Mouse (Mus musculus): ENCODE measurements around the gene Faim.
A peak's percentile ranks its signal among the peaks of the same experiment; 100 is the strongest.

Gene Faim

GRCm38 (mm10) chr9:98985800-98986475 is at the start of gene Faim:
Faim (plus strand) TSS chr9:98986373.
- DNase-seq (ENCODE audit: low read depth): peak; percentile 92

DNA sequence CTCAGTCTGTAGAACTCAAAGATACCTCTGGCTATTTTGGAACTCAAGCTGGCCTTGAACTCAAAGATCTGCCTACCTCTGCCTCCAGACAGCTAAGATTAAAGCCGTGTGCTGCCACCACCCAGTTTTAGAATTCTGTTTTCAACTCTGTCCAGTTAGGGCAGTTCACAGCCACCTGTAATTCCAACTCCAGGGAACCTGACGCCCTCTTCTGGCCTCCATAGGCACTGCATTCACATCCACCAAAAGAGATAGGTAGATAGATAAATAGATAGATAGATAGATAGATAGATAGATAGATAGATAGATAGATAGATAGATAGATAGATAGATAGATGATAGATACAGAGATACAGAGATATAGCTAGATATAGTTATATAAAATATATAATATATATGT is 46.9 kb upstream of the Faim start:
- no peak for DNase-seq (ENCODE audit: low read depth)

- DNase-seq (ENCODE audit: low read depth): no peak
Measured at GRCm38 (mm10) chr9:98952171-98953050, 33.8 kb upstream of the Faim start.

DNA sequence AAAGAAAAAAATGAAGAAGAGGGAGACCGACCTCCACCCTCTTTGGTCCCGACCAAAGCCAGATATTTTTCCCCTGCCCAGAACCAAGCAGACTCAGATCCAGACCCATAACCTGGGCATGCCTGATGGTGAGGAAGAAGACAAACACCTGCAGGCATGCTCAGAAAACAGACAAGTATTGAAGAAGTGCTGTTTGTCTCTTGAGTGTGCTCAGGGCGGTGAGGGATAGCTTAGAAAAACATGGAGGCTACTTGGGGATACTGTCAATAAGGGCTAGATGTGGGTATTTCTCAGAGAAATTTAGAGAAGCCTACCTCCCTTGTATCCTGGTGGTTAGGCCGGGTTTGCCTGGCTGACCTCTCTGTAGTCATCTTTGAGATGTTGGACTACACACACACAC is 32.9 kb upstream of the Faim start:
- DNase-seq (ENCODE audit: low read depth): no peak

DNA sequence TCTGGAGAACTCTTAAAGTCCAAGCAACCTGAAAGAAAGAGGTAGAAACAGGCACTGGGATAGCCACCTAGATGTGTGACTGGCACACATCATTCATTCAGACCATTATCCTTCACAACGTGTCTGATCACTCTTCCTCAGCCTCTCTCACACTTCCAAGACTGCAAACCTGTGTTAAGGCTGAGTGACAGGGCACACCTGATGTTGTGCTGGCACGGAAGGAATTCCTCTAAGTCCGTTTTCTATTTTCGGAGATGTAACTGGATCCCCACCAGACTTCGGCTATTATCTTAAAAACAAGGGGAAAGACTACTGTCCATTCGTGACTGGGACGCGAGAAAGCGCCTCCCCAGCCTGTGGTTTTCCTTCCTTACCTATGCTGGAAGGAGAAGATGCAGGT is 32.3 kb upstream of the Faim start:
- DNase-seq (ENCODE audit: low read depth): no peak

- no peak for DNase-seq (ENCODE audit: low read depth)
Measured at GRCm38 (mm10) chr9:98954391-98955102, 31.6 kb upstream of the Faim start.

DNA sequence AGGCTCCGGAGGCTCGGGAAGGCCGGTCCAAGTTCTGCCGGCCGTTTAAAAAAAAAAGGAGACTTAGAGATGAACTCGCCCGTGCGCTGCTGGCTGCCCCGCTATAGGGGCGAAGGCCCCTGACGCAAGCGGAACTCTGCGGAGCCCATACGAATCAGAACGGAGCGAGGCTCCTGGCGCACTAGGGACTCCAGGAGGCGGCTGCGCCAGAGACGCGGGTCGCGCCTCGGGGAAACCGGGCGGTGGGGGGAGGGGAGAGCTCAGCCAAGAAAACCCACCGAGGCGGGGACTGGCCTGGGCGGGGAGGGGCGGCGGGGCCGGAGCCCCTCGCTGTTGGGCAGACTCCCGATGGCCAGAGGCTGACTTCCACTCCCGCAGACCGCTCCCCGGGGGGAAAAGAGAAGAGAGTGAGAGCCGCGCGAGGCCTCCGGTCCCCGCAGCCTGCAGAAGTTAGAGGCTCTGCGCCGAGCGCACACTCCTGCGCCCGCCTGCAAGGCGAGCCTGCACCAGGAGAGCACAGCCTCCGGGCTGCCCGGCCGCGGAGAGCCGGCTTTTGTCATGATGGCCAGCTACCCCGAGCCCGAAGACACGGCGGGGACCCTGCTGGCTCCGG is 31.0 kb upstream of the Faim start, which contains the start of gene Foxl2:
Foxl2 (plus strand) TSS at position 186 of the 613 bp plus-strand sequence.
- no peak for DNase-seq (ENCODE audit: low read depth)

DNA sequence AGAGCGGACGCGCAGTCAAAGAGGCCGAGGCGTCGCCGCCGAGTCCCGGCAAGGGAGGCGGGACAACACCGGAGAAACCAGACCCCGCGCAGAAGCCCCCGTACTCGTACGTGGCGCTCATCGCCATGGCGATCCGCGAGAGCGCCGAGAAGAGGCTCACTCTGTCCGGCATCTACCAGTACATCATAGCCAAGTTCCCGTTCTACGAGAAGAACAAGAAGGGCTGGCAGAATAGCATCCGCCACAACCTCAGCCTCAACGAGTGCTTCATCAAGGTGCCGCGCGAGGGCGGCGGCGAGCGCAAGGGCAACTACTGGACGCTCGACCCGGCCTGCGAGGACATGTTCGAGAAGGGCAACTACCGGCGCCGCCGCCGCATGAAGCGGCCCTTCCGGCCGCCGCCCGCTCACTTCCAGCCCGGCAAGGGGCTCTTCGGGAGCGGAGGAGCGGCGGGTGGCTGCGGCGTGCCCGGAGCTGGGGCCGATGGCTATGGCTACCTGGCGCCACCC is 30.4 kb upstream of the Faim start:
- DNase-seq (ENCODE audit: low read depth): no peak

GRCm38 (mm10) chr9:98956591-98957381 is 29.4 kb upstream of the Faim start:
- DNase-seq (ENCODE audit: low read depth): no peak

DNA sequence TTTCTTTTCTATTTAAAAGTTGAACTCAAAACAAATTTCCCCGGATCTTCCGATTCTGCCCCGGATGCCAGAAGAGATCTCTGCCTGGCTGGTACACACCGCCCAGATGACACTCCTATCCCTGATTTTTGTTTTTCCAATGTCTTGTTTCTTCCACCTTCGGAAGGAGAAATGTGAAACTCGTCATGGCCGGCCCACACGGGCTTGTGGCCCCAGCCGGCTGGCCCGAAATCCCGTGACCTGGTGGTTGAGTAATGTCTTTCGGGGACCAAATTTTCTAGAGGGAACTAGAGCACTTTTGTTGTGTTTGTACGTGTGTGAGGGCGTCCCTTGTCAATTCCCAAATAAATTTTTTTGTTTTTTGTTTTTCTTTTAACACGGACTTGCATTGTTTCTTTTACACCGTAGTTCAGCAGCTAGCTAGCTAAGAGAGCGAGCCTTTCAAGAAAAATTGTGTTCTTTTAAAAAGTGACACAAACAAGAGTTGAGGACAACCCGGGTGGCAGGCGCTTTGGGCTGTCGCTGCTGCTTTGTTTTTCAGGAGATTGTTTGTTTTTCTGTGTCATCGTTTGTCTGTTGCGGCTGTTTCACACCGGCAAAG is 28.3 kb upstream of the Faim start:
- DNase-seq (ENCODE audit: low read depth): no peak

DNA sequence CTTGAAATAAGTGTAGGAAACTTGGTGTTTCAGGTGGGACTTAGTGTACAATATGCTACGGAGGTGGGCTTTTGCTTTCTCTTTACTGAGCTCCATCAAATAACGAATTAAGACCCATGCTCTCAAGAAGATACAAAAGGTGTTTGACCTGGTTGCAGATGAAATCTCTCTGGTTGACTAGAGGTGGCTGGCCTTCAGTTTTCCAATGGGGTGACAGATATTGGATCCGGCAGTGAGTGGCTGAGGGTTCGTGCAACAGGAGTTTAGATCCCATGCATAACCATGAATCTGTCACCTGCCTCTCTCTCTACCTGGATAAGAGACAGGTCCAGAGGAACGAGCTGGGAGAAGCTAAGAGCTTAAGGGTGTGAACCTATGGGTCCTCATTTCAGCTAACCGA is 27.5 kb upstream of the Faim start:
- no peak for DNase-seq (ENCODE audit: low read depth)

GRCm38 (mm10) chr9:98959851-98960250 is 26.3 kb upstream of the Faim start:
- no peak for DNase-seq (ENCODE audit: low read depth)

DNA sequence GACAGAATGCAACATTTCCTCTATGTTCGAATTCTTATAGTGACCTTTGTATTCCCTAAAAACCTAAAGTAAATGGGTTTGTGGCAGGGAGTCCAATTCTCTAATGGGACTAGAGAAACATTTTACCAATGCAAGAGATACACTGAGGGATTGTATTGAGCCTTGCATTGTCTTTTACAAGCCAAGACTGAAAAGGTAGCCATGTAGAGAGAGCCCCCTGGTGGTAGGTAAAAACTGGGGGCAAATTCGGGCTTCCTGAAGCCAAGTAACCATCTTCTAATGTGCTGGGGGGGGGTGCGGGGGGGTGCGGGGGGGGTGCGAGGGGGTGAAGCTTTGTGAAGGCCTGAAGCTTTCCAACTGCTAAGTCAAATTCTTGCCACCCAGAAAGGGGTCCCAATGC is 25.8 kb upstream of the Faim start:
- no peak for DNase-seq (ENCODE audit: low read depth)

GRCm38 (mm10) chr9:98961591-98962477 is 24.3 kb upstream of the Faim start:
- no peak for DNase-seq (ENCODE audit: low read depth)

DNA sequence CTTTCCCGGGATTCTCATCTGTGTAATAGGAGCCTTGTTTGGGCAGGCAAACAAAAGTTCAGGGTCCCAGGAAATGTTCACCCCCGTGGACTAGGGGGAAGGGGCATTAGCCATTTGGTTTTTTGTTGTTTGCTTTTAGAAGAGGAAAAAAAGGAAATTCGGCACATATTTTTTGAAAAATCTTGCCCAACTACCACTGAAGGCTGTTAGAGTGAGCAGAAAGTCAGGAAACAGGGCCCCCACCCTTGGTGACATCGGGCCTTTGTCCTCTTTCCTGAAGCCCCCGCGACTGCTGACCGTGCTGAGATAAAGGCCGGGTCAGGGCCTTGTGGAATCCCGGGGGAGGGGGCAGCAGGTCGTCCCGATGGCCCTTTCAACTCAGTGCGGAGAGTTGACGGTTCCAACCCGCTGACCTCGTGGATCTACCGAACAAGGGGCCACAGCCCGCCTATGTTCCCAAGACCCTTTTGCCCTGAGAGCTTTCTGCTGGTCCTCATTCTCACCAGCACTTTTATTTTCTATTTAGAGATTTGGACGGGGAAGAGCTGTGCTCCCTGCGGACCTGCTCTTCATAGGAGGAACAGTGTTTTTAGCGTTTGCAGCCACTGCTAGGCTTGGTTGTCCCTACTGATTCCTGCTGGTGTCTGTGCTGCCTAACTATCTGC is 23.6 kb upstream of the Faim start:
- no peak for DNase-seq (ENCODE audit: low read depth)

DNA sequence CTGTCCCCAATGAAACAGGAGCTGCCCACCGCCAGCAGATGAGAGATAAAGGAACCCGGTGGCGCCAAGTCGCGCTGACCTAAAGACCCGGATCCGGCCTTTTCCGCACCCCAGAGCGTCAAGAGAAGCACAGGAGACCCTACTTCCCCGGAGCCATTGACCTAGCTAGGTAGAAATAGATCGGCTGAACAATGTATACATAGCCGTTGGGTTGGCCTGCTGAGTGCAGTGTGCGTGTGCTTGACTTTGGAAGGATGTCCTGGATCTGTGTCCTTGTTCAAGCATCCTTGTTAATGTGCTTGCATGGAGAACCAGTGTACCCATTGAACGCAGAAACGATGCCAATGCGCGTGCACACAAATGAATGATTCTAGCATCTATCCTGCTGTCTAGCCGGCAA is 22.5 kb upstream of the Faim start:
- DNase-seq (ENCODE audit: low read depth): no peak

DNA sequence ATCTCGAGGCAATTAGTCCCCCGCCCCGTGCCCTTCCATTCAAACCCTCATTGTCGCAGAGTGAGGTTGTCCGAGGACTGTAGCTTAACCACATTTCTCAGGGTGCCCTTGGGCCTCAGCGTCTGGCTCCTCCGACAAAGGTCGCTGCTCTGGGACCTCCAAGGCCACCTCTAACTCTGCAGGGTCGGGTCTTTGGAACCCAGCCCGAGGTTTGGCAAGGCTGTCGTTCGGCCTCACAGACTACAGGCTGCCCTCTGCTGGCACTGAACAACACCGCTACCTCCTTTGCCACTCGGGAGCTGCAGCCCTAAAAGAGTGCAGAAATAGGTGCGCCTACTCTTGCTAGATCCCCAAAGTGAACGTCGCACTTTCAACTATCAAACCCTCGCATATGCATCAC is 21.1 kb upstream of the Faim start:
- DNase-seq (ENCODE audit: low read depth): no peak

GRCm38 (mm10) chr9:98973101-98973521 is 13.1 kb upstream of the Faim start:
- no peak for DNase-seq (ENCODE audit: low read depth)

DNA sequence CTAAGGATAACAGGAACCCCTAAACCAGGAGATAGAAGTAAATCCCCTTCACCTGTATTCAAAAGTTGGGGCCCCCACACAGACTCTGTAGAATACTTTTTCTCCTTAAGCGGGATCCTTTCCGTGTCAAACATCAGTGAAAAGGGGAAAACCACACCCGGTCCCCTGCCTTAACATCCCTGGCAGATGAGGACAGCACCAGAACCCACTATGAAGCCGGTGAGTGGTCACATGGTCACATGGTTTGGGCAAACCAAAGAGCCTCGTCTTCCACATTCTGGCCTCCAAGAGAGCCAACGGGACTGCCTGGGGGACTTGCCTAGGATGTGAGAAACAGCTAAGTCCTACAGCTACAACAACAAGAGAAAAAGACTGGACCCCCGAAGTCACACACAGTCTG is 12.6 kb upstream of the Faim start:
- no peak for DNase-seq (ENCODE audit: low read depth)

Measured in fibroblast of lung, adult 2 months (primary cell).